Mouse (Mus musculus) kidney, postnatal 36 days (tissue): Measurements from ENCODE around the gene Bglap2.
A peak's percentile ranks its signal among the peaks of the same experiment; 100 is the strongest.
"Not testable (repeated sequence)": the region's sequence is repeated elsewhere in the genome, so short reads cannot be mapped to it uniquely, and the experiment has no call there.

Experiments
- DNase-seq, 2 experiments: peaks; one replicate each; pipeline ENCODE4 v3.0.0; 2021 to 2022; ENCODE audit warnings: mixed read lengths in 2 of 2

Gene Bglap2

DNA sequence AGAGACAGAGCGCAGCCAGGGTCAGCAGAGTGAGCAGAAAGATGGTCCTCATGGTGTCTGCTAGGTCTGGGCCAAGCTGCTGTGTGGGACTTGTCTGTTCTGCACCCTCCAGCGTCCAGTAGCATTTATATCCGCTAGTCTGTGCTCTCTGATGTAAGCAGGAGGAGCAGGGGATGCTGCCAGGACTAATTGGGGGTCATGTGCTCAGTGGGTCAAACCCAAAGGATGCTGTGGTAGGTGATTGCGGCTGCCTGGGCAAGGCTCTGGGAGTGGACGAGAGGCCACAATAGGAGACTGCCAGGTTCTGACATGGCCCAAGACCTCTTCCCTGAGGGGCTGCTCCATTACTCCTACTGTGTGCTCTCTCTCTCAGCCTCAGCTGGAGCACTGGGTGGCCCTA lies 5.9 kb upstream of the Bglap2 start, which contains the start of gene Bglap:
Gene Bglap (minus strand): TSS at position 101 of the 400 bp plus-strand sequence.
- DNase-seq: no peak

GRCm38 (mm10) chr3:88382383-88382782 lies 3.9 kb upstream of the Bglap2 start:
- not testable (repeated sequence) for DNase-seq

DNA sequence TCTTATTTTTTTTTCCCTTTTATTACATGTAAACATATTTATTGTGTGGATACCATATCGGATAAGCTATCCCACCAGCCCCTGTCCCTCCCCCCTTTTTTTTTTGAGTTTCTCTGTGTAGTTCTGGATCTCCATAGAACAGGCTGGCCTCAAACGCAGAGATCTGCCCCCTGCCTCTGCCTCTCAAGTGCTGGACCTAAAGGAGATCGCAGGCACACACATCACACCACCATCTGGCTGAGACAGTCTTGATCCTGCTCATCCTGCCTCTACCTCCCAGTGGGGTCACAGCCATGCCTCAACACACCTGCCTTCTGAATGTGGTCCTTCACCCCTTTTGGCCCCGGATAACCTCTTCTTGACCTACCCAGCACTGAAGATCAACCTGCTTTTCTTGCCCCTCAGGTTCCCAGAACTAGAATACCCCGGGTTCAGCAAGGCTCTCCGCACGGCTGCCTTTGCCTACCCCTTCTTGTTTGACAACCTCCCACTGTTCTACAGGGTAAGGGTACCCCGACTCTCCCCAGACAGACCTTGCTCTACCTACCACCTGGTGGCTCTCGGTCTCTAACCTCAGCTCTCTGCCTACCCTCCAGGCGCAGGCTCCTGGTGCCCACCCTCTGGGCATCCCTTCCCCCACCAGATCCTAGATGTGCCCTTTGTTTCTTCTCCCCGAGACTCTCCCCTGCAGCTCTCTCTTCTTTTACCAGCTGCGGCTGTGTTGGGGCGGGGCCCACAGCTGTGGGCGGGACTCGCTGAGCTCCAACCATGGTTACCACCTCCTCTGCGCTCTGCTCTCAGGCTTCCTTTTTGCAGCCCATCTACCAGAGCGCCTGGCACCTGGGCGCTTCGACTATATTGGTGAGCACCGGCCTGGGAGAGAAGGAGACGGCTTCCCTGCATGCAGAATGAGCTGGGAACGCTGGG lies 3.2 kb upstream of the Bglap2 start:
- DNase-seq: peak; percentile 32 to 66

- not testable (repeated sequence) for DNase-seq
Measured at GRCm38 (mm10) chr3:88376644-88377043, 1.9 kb downstream of the Bglap2 start.

GRCm38 (mm10) chr3:88375750-88376626 lies 2.5 kb downstream of the Bglap2 start:
- peak; percentile 31 to 55 for DNase-seq

GRCm38 (mm10) chr3:88372643-88373042 lies 5.9 kb downstream of the Bglap2 start, which contains the start of gene Bglap3:
Gene Bglap3 (minus strand): TSS chr3:88372743.
- DNase-seq: not testable (repeated sequence)

GRCm38 (mm10) chr3:88368511-88368910 lies 10.0 kb downstream of the Bglap2 start:
- DNase-seq: not testable (repeated sequence)

DNA sequence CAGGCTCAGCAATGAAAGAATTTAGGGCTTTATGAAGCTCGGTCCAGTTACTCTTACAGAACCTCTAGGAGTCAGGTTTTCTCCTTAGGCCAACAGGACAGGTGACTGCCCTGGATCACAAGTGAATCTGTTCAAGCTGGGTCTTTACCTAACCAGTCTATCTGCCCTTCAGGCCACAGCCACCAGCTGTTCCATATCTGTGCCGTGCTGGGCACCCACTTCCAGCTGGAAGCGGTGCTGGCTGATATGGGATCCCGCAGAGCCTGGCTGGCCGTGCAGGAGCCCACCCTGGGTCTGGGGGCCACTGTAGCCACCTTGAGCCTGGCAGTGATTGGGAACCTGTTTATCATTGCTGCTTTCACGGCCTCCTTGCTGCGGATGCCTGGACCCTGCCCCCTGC lies 11.0 kb downstream of the Bglap2 start:
- not testable (repeated sequence) for DNase-seq

- DNase-seq: peak; percentile 35 to 66
Measured at GRCm38 (mm10) chr3:88366830-88367428, 11.6 kb downstream of the Bglap2 start.

- DNase-seq: no peak
Measured at GRCm38 (mm10) chr3:88365705-88366361, 12.7 kb downstream of the Bglap2 start.

GRCm38 (mm10) chr3:88364337-88364736 lies 14.2 kb downstream of the Bglap2 start, which contains the start of gene Paqr6:
Gene Paqr6 (plus strand): TSS chr3:88364584.
- DNase-seq: peak; percentile 75 to 88

GRCm38 (mm10) chr3:88363700-88364099 lies 14.8 kb downstream of the Bglap2 start:
- no peak for DNase-seq

GRCm38 (mm10) chr3:88361612-88362313 lies 16.7 kb downstream of the Bglap2 start:
- DNase-seq: no peak

DNA sequence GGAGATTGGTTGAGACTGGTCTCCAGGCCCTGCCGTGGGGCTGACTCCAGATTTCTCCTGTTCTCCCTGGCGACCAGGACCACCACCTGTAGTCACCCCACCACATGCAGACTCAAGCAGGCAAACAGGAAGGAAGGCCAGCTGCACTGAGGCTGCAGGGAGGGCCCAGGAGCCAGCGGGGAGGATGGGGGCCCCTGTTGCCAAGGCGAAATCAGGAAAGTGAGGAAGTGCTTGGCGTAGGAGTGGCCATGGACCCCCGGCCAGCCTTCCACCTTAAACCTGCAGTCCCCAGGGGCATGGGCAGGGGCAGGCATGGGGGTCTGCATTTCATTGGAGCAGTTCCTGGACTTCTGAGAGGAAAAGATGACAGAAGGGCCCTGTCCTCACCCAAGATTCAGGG lies 17.4 kb downstream of the Bglap2 start:
- DNase-seq: no peak

DNA sequence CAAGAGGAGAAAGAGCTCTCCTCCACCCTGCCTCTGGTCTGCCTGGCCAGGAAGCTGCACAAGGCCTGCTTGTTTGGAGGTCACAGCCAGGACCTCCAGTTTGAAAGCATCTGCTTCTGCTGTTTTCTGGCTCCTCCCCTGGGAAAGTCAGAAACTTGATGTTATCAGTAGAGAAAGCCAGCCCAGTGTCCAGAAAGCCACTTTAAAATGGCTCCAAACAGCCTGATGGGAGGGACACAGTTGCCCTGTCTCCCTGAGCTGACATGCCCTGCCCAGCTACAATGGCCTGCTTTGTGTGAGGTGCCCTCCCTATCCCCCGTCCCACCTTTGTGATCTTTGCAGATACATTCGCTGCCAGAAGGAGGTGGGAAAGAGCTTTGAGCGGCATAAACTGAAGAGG lies 18.5 kb downstream of the Bglap2 start:
- DNase-seq: no peak

DNA sequence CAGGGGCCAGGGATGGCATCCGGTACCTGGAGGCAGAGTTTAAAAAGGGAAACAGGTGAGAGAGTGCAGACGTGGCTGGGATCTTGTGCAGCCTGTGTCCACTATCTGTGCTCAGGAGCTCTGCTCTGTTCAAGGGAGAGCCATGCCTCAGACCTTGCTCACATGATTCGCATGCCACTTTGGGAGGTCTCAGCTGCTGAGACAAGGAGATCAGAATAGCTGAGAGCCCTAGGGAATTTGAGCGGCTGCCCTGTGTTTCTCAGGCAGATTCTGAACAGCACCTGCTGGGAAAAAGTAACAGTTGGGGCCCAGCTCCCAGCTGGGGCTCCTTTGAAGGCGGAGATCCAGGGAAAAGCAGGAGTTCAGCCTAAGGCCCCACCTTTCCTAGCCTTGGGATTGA lies 18.9 kb downstream of the Bglap2 start:
- DNase-seq: no peak

DNA sequence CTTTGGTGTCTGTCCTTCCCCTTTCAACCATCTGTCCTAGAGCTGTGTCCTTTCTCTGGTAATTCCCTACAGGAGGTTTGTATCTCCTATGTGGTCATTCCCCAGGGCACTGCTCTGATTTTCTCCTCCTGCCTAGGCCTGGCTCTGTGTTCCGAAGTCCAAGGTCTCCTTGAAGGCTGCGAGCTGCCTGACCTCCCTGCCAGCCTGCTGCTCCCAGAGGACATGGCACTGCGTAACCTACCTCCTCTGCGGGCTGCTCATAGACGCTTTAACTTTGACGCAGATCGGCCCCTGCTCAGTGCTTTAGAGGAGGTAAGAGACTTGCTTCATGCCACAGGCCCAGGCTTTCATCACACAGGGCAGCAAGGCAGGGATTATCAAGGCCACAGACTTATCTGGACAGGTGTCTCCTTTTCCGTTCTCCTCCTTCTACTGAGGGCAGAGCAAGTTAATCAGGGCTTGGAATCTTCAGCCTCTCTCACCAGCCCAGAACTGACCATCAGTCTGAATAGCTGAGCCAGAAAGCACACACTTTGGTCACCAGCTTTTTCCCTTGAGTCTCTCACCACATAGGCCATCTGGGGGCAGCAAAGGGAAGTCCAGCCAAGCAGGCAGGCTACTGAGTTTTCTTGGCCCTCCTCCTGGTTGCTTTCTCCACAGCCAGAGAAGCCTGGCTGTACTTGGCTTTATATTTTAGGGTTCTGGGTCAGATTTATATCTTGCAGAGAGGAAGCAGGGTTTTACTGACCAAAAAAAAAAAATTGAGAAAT lies 23.9 kb downstream of the Bglap2 start:
- peak; percentile 48 to 55 for DNase-seq

GRCm38 (mm10) chr3:88352907-88353306 lies 25.6 kb downstream of the Bglap2 start:
- DNase-seq: no peak

DNA sequence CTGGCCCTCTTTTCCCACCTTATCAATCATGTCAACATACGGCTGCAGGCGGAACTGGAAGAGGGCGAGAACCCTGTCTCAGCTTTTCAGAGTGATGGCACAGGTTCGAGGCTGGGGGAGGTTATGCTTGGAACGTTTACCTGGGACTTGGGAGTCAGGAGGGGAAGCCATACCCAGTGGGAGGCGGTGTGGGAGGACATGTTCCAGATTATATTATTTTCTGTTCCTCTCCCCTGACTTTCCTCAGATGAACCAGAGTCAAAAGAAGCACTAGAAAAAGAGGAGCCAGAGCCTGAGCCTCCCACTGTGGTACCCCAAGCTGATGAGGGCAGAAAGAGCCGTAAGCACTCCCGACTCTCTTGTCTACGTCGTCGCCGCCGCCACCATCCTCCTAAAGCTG lies 27.8 kb downstream of the Bglap2 start:
- DNase-seq: no peak

DNA sequence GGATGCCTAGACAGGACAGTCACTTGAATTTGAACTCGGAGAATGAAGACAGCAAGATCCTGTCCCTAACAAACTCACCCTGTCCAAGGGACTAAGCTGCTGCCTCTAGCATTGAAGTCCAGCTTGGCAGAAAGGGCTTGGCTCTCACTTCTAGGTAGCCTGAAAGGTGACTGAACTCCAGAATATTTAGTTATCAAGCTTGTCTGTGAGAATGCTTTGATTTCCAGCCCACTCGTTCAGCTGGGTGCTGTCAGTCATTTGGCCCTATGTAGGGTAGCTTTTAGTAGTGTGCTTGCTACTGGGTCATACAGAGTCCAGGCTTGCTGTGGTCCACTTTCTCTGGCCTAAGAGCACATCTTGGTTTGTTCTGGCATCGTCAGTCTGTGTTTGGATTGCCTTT lies 39.5 kb downstream of the Bglap2 start:
- no peak for DNase-seq

DNA sequence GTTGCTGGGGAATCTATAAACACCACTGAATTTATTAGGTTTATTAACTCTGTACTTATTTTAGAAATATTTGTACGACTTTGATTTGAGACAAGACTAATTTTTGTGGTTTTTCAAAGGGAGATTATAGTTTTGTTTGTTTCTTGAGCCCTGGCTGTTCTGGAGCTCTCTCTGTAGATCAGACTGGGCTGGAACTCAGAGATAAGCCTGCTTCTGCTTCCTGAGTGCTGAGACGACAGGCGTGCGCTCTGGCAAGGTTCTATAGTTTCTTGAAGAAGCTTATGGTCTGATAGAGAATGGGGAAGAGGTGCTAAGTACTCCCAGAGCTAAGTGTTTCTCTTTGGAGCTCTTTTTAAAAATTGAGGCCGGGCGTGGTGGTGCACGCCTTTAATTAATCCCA lies 40.2 kb downstream of the Bglap2 start:
- DNase-seq: no peak
